Mouse (Mus musculus): ENCODE results near the gene Kcnj10.

DNA sequence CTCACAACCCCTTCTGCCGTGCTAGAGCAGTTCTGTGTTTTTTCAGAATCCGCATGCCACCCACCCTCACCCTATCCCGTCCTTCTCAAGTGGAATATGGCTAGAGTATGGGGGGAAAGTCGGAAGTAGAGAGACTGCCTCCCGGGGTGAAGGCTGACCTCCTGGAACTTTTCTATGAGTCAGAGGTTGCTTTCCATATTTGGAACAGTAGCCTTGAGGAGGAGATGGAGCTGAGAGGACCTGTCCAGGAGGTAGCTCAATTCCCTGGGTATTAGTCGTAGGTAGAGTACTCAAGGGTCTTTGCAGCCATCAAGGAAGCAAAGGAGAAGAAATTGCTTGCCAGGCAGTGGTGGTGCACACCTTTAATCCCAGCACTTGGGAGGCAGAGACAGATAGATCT lies 11.0 kb downstream of the Kcnj10 start:
- TF ChIP-seq POLR2A (IDR thresholded peaks at IDR 0.05; ENCODE audit: control insufficient read depth, extremely low read depth, insufficient read depth, low read length, poor library complexity) (no peak), CTCF (IDR thresholded peaks at IDR 0.05; ENCODE audit: borderline replicate concordance, control insufficient read depth, extremely low read depth, insufficient read depth, low read length, poor library complexity) (no peak)
